Mouse (Mus musculus) urinary bladder, postnatal 36 days (tissue): ENCODE results near the gene Mllt6.

ENCODE experiments used
- DNase-seq, 2 experiments: peaks; one replicate each; pipeline ENCODE4 v3.0.0; 2022; ENCODE audit warnings: low spot score in 2 of 2, mixed read lengths in 1 of 2

The Mllt6 gene

DNA sequence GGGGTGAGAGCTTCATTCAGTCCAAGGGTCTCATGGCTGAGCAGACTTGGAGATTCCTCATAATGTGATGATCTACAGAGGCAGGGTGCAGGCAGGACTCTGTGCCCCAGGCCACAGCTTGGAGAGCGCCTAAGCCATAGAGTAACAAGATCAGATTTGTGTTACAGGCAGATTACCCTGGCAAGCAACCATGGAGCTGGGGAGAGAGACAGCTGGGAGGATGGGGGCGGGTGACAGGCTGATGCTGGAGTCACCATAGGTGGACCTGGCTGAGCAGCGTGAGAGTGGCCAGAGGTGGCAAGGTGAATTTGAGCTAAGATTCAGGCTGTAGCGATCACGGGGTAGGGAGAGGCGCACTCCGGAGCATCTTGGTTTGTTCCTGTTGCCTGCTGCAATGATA, 4.9 kb downstream of the Mllt6 start:
- no peak for DNase-seq

DNA sequence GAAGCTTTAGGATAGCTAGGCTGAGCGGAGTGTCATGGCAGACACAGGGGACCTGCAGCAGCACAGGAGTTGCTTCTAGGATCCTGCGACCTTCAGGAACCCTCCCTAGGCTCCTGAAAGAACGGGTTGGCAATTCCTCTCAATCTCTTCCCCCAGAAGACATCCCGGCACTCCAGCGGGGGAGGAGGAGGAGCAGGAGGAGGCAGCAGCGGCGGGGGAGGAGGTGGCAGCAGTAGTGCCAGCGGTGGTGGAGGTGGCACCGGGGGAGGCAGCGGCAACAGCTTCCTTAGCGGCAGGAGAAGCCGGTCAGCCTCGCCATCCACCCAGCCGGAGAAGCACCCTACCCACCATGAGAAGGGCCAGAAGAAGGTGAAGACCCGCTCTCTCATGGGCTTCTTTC, 6.1 kb downstream of the Mllt6 start:
- DNase-seq, result no peak

DNA sequence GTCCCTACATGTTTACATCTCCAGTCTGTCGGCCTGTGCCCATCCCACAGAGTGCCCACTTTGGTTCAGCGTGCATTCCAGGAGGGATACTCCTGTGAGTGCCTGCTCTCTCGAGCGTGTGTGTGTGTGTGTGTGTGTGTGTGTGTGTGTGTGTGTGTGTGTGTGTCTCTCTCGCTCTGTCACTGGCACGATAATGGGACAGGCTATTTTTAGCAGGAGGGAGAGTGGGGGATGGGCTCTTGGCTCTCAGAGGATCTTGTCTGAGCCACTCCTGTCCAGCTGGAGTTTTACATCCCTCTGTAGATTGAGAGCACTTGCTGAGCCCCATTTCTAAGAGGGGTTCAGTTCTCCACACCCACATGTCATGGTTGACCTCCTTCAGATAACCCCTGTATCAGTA, 6.6 kb downstream of the Mllt6 start:
- DNase-seq, result no peak

DNA sequence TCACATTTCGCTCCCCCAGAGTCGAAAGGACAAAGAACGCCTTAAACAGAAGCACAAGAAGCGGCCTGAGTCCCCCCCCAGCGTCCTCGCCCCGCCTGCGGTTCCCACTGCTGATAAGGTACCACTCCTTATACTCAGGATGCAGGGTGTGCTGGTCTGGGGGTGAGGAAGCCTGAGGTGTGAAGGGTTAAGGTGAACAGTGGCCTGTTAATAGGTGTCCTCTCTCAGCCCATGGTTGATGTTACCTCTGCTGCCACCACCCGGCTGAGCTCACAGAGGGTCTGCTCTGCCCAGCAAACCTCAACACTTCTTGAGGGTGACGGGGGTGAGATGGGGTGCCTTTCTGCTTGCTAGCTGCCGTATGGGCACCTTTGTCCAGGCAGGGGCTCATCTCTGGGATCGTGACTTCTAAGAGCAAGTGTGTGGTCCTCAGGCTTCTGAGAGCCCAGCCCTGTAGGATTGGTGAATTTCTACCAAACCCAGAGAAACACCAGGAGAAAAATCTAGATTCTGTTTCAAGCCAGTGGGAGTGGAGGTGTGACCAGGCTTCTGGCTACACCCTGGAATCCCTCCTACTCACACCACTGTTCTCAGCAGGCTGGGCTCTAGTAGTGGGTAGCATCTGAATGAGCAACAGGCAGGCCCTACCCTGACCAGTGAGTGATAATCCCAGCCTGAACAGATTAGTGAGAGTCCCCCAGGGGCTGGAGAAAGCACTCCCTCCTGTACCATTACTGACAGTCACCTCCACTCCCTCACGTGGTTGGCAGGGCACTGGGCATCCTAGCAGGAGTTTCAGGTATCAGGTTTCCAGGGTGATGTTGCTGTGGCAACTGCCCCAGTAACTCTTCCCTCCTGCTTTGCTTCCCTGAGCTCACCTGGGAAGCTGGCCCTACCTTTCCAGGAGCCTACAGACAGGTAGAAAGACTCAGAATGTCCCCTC, 7.3 kb downstream of the Mllt6 start:
- DNase-seq, result no peak

DNA sequence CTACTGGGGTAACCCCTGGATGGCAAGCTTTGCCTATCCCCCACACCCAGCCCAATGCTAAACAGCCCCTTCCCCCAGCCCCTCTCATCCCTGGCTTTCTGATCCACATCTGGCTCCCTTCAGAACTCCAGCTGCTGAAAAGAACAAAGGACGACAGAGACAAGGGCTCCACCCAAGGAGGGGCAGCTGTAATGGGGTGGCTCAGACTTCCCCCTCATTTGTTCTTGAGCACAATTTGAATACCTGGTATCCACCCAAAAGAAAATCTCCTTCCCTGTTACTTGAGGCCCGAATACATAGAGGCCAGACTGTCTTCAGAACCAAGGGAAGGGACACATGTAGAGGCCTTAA, 7.9 kb downstream of the Mllt6 start:
- DNase-seq, result no peak

DNA sequence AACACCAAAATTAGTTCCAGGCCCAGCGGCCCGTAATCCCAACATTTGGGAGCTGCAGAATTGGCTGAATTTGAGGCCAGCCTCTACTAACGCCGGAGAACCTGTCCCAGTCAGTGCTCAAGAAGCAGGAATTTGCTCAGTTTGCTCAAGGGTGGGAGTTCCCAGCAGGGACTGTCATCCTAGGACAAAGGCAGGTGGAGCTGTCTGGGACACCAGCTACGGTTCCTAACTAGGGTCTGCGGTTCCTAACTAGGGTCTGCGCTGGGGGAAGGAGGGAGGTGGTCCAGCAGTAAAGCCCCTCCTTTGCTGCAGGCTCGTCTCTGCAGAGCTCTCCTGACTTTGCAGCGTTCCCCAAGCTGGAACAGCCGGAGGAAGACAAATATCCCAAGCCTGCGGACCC, 9.9 kb downstream of the Mllt6 start:
- no peak for DNase-seq

DNA sequence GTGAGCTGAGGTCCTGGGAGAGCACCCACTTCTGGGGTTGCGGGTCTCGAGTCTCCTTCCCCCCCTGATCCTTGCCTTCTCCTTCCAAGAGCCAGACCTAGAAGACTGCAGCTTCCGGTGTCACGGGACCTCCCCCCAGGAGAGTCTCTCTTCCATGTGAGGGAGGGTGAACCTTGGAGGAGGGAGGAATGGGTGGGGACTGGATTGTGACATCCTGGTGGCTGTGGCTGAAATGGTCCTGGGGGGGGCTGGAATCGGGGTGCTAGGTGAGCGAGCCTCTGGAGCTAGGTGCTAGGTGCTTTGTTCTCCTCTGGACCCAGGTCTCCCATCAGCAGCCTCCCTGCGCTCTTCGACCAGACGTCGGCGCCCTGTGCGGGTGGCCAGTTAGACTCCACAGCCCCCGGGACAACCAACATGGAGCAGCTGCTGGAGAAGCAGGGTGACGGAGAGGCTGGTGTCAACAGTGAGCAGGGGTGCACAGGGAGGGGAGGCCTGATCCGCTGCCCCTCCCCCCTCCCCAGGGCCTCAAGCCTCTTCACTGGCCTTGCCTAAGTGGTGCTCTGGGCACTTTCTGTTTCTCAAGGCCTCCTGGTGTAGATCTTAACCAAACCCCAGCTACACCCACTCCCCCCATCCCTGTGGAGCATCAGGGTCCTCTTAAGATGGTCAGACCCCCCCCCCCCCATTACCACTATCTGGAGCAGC, 13.0 kb downstream of the Mllt6 start:
- no peak for DNase-seq

DNA sequence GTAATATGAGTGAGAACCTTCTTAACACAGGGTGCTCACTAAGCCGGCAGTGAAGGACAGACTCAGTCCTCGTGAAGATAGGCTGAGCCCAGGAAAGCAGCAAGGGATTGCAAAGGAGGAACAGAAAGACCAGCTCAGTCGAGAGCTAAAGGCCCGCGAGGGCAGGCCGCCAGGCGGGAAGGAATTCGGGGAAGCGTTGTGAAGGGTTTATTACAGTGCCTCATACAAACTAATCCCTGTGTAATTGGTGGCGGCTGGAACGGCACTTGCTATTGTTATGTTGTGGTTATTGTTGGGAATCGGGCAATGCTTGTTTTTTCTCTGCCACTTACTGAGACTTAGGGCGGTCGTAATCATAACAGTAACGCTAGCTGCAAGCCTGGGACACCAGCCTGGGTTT, 14.2 kb downstream of the Mllt6 start:
- DNase-seq, result no peak

DNA sequence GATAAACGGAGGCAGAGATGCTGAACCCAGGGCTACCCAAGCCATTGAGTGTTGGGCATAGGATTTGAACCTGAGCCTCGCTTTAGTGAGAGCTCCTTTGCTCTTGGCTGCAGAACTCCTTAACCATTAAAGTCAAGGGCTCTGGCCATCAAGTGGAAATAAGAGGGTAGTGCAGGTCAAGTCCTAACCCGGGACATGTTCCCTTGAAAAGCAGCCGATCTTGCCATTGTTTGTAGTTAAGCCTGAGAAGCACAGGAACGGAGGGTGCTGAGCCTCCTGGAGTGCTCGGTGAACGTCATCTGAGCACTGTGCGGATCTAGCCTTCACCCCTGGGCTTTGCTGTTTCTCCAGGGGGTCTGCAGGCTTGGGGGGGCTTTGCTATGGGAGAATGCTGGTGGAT, 14.6 kb downstream of the Mllt6 start:
- DNase-seq, result no peak

DNA sequence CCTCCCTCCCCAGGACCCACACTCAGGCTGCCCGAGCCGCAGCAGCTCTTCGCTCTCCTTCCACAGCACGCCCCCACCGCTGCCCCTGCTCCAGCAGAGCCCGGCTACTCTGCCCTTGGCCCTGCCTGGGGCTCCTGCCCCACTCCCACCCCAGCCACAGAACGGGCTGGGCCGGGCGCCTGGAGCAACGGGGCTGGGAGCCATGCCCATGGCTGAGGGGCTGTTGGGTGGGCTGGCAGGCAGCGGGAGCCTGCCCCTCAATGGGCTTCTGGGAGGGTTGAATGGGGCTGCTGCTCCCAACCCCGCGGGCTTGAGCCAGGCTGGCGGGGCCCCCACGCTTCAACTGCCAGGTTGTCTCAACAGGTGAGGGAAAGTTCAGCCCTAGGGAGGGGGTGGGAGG, 15.1 kb downstream of the Mllt6 start:
- DNase-seq, result no peak

DNA sequence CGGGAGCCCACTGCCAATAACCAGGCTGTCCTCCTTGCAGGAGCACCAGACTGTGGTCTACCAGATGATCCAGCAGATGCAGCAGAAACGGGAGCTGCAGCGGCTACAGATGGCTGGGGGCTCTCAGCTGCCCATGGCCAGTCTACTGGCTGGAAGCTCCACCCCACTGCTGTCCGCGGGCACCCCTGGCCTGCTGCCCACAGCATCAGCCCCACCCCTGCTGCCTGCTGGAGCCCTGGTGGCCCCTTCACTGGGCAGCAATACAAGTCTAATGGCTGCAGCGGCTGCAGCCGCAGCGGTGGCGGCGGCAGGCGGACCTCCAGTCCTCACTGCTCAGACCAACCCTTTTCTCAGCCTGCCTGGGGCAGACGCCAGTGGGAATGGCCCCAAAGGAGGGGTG, 17.2 kb downstream of the Mllt6 start:
- DNase-seq, result no peak

DNA sequence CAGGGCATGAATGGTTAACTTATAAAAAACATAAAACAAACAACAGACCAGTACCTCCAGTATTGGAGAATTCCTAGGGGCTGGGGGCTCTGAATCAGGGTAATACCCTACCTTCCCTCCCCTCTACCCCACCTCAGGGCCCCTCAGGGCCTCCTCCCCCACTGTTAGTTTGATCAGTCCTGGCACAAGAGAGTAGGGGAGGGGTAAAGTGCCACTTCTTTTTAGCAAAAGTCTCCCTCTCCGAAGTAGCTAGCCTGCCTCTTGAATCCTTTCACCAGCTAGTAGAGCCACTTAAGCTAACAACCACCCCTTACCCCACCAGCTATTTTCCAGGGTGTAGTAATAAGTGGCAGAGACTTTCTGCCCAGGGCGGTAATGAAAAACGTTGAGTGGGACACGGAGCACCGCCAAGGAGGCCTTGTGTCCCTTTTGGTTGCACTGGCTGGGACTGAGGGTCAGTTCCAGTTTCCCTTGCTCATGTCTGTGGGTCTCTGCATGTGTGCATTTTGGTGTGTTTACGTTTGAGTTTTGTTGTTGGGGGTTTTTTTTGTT, 19.4 kb downstream of the Mllt6 start:
- DNase-seq, result no peak

DNA sequence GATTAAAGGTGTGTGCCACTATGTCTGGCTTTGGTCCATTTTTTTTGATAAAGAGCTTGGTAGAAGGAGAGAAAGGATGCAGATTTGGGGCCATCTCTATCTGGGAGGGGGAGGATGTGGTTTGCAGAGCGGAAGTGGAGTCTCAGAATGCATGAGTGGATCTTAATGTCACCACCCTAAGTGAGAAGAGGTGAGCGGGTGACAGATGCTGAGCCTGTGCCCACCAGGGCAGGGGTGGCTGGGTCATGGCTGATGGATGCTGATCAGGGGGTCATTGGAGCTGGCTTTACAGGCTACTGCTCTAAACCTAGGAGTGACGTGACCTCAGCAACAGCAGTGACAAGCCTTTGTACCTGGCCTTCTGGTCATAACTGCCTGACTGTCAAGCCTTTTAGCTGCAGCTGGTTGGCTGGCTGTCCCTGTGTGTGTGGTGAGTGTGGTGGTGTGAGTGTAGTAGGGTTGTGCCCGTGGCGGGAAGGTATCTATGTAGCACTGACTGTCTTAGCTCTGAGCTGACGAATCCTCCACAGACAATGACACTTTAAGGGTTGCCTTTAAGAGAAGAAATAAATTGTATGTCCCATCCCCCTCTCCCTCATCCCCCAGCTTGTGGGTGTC, 21.0 kb downstream of the Mllt6 start:
- DNase-seq, result no peak

DNA sequence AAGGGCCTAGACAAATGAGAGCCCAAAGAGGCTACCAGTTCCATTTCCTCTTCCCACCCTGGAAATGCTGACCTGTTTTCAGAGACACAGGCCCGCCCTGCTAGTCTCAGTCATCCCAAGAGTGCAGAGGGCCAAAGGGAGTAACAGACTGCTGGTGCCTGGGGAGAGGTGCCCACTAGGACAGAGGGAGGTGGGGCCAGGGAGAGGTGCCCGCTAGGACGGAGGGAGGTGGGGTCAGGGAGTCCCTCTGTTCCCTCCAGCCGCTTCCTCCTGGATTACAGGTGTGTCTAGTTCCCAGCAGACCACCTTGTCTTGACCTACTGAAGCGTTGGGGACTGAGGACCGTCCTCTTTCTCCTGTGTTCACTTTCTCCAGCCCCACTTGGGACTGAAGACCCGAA, 21.6 kb downstream of the Mllt6 start:
- DNase-seq, result no peak

DNA sequence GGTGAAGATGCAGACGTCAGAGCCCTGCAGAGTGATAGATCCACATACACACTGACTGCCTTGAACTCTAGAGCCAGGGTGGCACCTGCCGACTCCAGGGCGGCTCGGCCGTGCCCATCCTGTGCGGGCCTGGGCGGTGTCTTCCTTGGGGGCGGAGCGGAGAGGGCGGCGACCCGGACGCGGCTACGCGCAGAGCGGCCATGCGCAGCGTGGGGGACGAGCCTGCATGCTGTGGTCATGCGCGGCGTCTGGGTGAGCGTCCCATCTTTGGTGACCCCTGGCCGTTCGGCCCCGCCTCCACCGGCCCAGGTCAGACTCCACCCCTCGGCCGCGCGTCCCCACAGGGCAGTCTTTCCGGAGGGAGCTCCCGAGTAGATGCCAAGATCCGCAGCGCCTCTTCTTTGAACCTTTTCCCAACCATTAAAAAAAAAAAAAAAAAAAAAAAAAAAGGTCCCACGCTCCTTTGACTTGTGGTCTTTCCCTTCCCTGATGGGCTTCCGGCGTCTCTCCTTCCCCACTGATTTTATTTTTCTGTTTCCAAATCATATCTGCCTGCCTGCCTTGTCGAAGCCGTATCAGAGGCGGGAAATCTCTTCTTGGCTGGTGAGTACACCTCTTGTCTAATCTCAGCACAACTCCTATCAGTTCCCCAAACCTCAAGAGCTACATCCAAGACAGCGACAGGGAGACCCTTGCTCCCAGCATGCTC, 22.6 kb downstream of the Mllt6 start, which contains the start of gene Cisd3:
Cisd3 (plus strand) TSS at position 214 of the 709 bp plus-strand sequence.
- peak; percentile 89 to 96 for DNase-seq

DNA sequence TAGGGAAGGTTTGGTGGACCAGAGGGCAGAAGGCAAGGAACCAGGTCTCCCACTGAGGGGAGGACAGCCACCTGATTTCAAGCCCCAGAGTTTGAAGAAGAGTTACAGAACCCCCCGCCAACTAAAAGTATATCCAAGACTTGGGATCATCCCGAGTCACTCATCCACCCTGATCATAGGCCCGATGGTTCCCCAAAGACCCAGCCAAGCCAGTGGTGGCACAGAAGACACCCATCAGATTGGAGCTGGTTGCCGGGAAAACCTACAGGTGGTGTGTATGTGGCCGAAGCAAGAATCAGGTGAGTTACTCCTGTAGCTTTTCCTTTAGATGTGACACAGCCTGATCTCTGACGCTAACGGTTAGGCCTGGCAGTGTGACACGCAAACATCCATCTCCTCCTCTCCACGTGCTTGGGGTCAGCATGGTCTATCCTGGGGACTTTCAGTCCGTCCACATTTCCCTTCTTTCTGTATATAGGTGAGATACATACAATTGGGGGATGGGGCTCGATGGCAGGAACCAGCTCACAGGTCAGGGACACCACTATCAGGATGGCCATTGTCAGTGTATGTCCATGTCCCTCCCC, 23.2 kb downstream of the Mllt6 start:
- DNase-seq, result no peak

DNA sequence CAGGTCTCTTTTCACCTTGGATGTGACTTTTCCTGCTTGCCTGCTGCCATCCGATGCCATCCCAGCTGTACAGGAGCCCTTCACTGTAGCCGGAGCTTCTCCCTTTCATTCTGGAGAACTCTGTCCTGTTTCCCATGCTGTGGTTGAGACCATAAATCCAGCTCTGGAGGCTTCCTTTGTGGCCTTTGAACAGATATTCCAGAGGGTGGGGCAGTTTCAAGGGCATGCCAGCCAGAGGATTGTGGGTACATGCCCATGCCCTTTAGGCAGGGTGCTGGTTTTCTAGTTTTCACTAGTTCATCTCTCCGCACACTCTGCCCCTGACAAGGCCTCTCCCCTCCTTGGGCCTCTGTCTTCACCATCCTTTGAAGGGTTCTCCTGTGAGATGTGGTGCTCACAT, 23.8 kb downstream of the Mllt6 start:
- DNase-seq, result no peak

DNA sequence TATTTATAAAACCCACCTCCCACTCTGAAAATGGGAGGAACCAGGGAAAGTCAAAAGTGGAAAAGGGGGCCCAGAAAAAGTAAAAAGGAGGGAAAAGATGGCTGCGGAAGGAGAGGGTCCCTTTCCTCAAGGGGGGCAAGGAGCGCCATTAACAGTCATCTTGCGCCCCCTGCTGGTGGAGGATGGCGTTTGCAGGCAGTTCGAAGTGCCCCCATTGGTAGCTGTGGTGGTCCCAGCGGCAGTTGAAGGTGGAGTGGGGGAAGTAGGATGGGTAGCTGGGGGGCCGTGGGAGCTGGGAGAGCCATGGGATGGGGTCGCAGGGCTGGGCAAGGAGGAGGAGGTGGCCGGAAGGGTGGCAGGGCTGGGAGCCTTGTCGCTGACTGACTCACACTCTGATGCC, 26.6 kb downstream of the Mllt6 start:
- peak in 1 of 2 experiments; percentile 49 for DNase-seq

DNA sequence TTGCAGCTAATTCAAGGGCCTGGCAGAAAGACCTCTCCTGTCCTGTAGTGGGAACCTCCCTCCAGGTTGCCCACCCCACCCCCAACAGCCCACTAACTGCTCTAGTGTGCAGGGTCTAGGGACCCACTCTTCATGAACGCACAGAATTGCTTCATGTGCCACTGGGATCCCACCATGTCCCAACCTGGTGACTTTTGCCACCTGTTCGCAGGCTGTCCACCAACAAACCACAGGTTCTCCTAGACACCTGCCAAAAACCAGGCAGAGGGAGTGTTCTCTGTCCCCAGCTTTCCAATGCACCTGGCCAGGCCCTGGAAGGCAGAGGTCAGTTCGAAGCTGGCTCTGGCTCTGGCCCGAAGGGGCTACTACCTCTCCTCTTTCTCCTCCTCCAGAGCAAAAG, 31.2 kb downstream of the Mllt6 start:
- DNase-seq, result no peak

DNA sequence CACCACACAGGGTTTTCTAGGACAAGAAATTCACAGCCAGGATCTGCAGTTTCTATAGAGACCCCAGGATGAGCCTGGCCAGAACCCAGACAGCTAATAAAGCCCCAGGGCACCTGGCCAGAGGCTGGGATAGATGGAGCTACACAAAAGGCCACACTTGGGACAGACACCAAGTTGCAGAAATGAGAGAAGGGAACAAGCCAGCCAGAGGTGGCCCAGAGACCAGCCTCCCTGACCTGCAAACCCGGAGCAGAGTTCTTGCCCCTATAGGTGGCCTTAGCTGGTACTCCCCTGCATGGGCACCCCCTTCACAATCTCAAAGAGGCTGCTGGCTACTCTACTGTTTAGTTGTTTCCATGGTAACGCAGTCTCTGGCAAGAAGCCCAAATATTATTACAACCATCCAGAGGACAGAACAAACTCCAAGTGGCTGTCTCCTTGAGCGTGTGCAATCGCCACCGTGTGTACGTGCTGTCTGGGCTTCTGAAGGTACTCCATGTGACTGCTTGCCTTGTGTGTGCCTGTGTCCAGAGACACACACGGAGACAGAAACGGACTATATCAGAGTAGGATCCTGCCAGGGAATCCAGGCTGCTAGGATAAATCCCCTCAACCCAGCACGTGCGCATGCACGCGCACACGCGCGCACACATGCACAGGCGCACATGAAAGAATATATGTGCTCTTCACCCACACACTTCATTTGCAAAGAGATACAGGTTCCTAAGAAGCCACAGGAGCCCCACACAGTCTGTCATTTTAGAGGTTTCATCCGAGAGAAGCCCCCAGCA, 31.9 kb downstream of the Mllt6 start:
- DNase-seq, result no peak
